Mouse (Mus musculus) liver, postnatal 0 days (tissue): ENCODE data around the gene Aars.

Experiments
- CTCF ChIP-seq: sonication (generic); IDR thresholded peaks from 2 replicates; pipeline ENCODE4 v1.5.1; 2016; ENCODE audit warnings: antibody characterized with exemption, low read depth
- EP300 ChIP-seq: IDR thresholded peaks from 2 replicates; pipeline ENCODE4 v1.6.1; 2016; ENCODE audit warnings: antibody characterized with exemption, low read depth, mild to moderate bottlenecking

- no peak for TF ChIP-seq EP300
- no peak for TF ChIP-seq CTCF
These were observed 33.4 kb downstream of the Aars start for GRCm38 (mm10) chr8:111066308-111066707.
